Mouse (Mus musculus) CH12.LX (cell line): ENCODE data around the gene Onecut3. TPM values are rescaled to one million over a fixed set of nuclear protein-coding genes. Genes with fewer than 3 reads are reported as not detected.

ENCODE experiments used
- DNase-seq: peaks from one replicate; pipeline ENCODE4 v3.0.0-alpha.2; 2013; ENCODE audit errors: extremely low read depth
- H3K27ac ChIP-seq: 2 replicates; pipeline ENCODE4 v1.5.1; 2012; ENCODE audit warnings: low read depth, mild to moderate bottlenecking, control low read depth, moderate library complexity; ENCODE audit not compliant: insufficient read depth
- H3K27me3 ChIP-seq: replicated peaks from 2 replicates; pipeline ENCODE3; 2012; ENCODE audit warnings: inconsistent platforms
- H3K36me3 ChIP-seq, 2 experiments: replicated peaks in 1 of 2; 2 replicates each; pipeline versions ENCODE3 to v1.6.1; 2012; ENCODE audit warnings: inconsistent platforms in 1 of 2, low read length in 1 of 2, mild to moderate bottlenecking in 1 of 2, mixed read lengths in 1 of 2, moderate library complexity in 1 of 2; ENCODE audit not compliant: control insufficient read depth in 1 of 2, insufficient read depth in 1 of 2
- H3K4me1 ChIP-seq, 2 experiments: 2 replicates each; pipeline ENCODE4 v1.6.1; 2012; ENCODE audit warnings: inconsistent platforms in 1 of 2, moderate library complexity in 1 of 2; ENCODE audit not compliant: insufficient read depth in 2 of 2, control insufficient read depth in 1 of 2
- H3K4me2 ChIP-seq: 2 replicates; pipeline ENCODE4 v1.6.1; 2012; ENCODE audit warnings: low read depth, mild to moderate bottlenecking, control low read depth; ENCODE audit not compliant: poor library complexity, insufficient read depth, severe bottlenecking
- H3K4me3 ChIP-seq, 3 experiments: fragments of 150-350 bp in 1 of 3; sonication (generic) in 1 of 3; replicated peaks in 1 of 3; 2 replicates each; pipeline versions ENCODE3 to v1.5.1; 2011 to 2012; ENCODE audit warnings: low read depth in 2 of 3, low read length in 2 of 3, mild to moderate bottlenecking in 2 of 3, moderate library complexity in 2 of 3, control low read depth in 1 of 3, improper control_type of control experiment in 1 of 3, inconsistent platforms in 1 of 3, mixed read lengths in 1 of 3; ENCODE audit not compliant: poor library complexity in 1 of 3
- H3K79me2 ChIP-seq: replicated peaks from 2 replicates; pipeline ENCODE4 v1.6.1; 2012; ENCODE audit warnings: mild to moderate bottlenecking, moderate library complexity; ENCODE audit not compliant: control insufficient read depth, poor library complexity, insufficient read depth, severe bottlenecking; ENCODE audit errors: extremely low read depth
- H3K9ac ChIP-seq: 2 replicates; pipeline ENCODE4 v1.6.1; 2012; ENCODE audit warnings: low read depth, mild to moderate bottlenecking, control low read depth, moderate library complexity; ENCODE audit not compliant: insufficient read depth
- H3K9me3 ChIP-seq: replicated peaks from 2 replicates; pipeline ENCODE3; 2012; ENCODE audit warnings: low read length, inconsistent platforms, mixed read lengths
- CHD2 ChIP-seq: IDR thresholded peaks from 2 replicates; pipeline ENCODE4 v1.6.1; 2011; ENCODE audit warnings: low read length, improper control_type of control experiment
- E2F4 ChIP-seq: IDR thresholded peaks from 2 replicates; pipeline ENCODE4 v1.6.1; 2011; ENCODE audit warnings: low read depth, low read length, improper control_type of control experiment; ENCODE audit not compliant: insufficient replicate concordance
- EP300 ChIP-seq: IDR thresholded peaks from 2 replicates; pipeline ENCODE4 v1.6.1; 2011; ENCODE audit warnings: low read length, improper control_type of control experiment
- ETS1 ChIP-seq: conservative IDR thresholded peaks from 2 replicates; pipeline ENCODE4 v1.6.1; 2012; ENCODE audit warnings: low read depth, mild to moderate bottlenecking, inconsistent platforms, low read length, improper control_type of control experiment, moderate library complexity
- GABPA ChIP-seq: IDR thresholded peaks from 2 replicates; pipeline ENCODE4 v1.6.1; 2012; ENCODE audit warnings: low read depth, low read length, improper control_type of control experiment, inconsistent platforms; ENCODE audit not compliant: insufficient replicate concordance
- JUN ChIP-seq: IDR thresholded peaks from 2 replicates; pipeline ENCODE4 v1.6.1; 2011; ENCODE audit warnings: low read depth, mild to moderate bottlenecking, low read length, improper control_type of control experiment, moderate library complexity; ENCODE audit not compliant: insufficient read depth
- JUND ChIP-seq: conservative IDR thresholded peaks from 2 replicates; pipeline ENCODE4 v1.6.1; 2011; ENCODE audit warnings: low read depth, low read length, improper control_type of control experiment
- KAT2A ChIP-seq: IDR thresholded peaks from 2 replicates; pipeline ENCODE4 v1.6.1; 2012; ENCODE audit warnings: low read length, improper control_type of control experiment, inconsistent platforms; ENCODE audit not compliant: insufficient replicate concordance
- MAFK ChIP-seq: IDR thresholded peaks from 2 replicates; pipeline ENCODE4 v1.6.1; 2011; ENCODE audit warnings: low read length, improper control_type of control experiment; ENCODE audit not compliant: insufficient replicate concordance
- MAX ChIP-seq: IDR thresholded peaks from 2 replicates; pipeline ENCODE4 v1.6.1; 2011; ENCODE audit warnings: low read length, improper control_type of control experiment
- MAZ ChIP-seq: IDR thresholded peaks from 2 replicates; pipeline ENCODE4 v1.6.1; 2012; ENCODE audit warnings: low read depth, mild to moderate bottlenecking, inconsistent platforms, low read length, improper control_type of control experiment, moderate library complexity
- MEF2A ChIP-seq: IDR thresholded peaks from 2 replicates; pipeline ENCODE4 v1.6.1; 2014; ENCODE audit warnings: low read depth, mild to moderate bottlenecking, inconsistent platforms, low read length, improper control_type of control experiment, borderline replicate concordance
- MXI1 ChIP-seq: IDR thresholded peaks from 2 replicates; pipeline ENCODE4 v1.6.1; 2011; ENCODE audit warnings: mild to moderate bottlenecking, low read depth, low read length, improper control_type of control experiment
- MYC ChIP-seq: IDR thresholded peaks from 2 replicates; pipeline ENCODE4 v1.6.1; 2011; ENCODE audit warnings: low read depth, mild to moderate bottlenecking, improper control_type of control experiment, low read length
- NELFE ChIP-seq: IDR thresholded peaks from 2 replicates; pipeline ENCODE4 v1.6.1; 2011; ENCODE audit warnings: low read depth, low read length, improper control_type of control experiment
- NRF1 ChIP-seq: IDR thresholded peaks from 2 replicates; pipeline ENCODE4 v1.6.1; 2014; ENCODE audit warnings: low read depth, mild to moderate bottlenecking, inconsistent platforms, low read length, improper control_type of control experiment, moderate library complexity
- PAX5 ChIP-seq: IDR thresholded peaks from 2 replicates; pipeline ENCODE4 v1.6.1; 2012; ENCODE audit warnings: low read length, inconsistent platforms, mixed read lengths
- POLR2A ChIP-seq: IDR thresholded peaks from 2 replicates; pipeline ENCODE4 v1.6.1; 2011; ENCODE audit warnings: low read depth, mild to moderate bottlenecking, improper control_type of control experiment, low read length
- POLR2AphosphoS2 ChIP-seq: IDR thresholded peaks from 2 replicates; pipeline ENCODE4 v1.6.1; 2011; ENCODE audit warnings: low read depth, low read length, improper control_type of control experiment
- RAD21 ChIP-seq: IDR thresholded peaks from 2 replicates; pipeline ENCODE4 v1.6.1; 2011; ENCODE audit warnings: low read depth, mild to moderate bottlenecking, low read length, improper control_type of control experiment, moderate library complexity
- RCOR1 ChIP-seq: conservative IDR thresholded peaks from 2 replicates; pipeline ENCODE4 v1.6.1; 2012; ENCODE audit warnings: low read depth, mild to moderate bottlenecking, inconsistent platforms, low read length, improper control_type of control experiment
- SIN3A ChIP-seq: IDR thresholded peaks from 2 replicates; pipeline ENCODE4 v1.6.1; 2012; ENCODE audit warnings: low read length, improper control_type of control experiment, inconsistent platforms
- SMC3 ChIP-seq: IDR thresholded peaks from 2 replicates; pipeline ENCODE4 v1.6.1; 2011; ENCODE audit warnings: low read depth, low read length, improper control_type of control experiment
- TBP ChIP-seq: conservative IDR thresholded peaks from 2 replicates; pipeline ENCODE4 v1.6.1; 2011; ENCODE audit warnings: low read depth, low read length, improper control_type of control experiment
- TCF12 ChIP-seq: IDR thresholded peaks from 2 replicates; pipeline ENCODE4 v1.6.1; 2014; ENCODE audit warnings: low read depth, mild to moderate bottlenecking, inconsistent platforms, low read length, improper control_type of control experiment
- UBTF ChIP-seq: IDR thresholded peaks from 2 replicates; pipeline ENCODE4 v1.6.1; 2012; ENCODE audit warnings: low read depth, mild to moderate bottlenecking, inconsistent platforms, low read length, improper control_type of control experiment, moderate library complexity
- USF1 ChIP-seq: IDR thresholded peaks from 2 replicates; pipeline ENCODE4 v1.6.1; 2014; ENCODE audit warnings: low read depth, mild to moderate bottlenecking, inconsistent platforms, low read length, improper control_type of control experiment
- USF2 ChIP-seq: conservative IDR thresholded peaks from 2 replicates; pipeline ENCODE4 v1.6.1; 2011; ENCODE audit warnings: low read depth, low read length, improper control_type of control experiment
- ZC3H11A ChIP-seq: IDR thresholded peaks from 2 replicates; pipeline ENCODE4 v1.6.1; 2012; ENCODE audit warnings: low read depth, mild to moderate bottlenecking, inconsistent platforms, low read length, improper control_type of control experiment
- ZKSCAN1 ChIP-seq: IDR thresholded peaks from 2 replicates; pipeline ENCODE4 v1.6.1; 2012; ENCODE audit warnings: low read depth, inconsistent platforms, low read length, improper control_type of control experiment, borderline replicate concordance
- ZNF384 ChIP-seq: IDR thresholded peaks from 2 replicates; pipeline ENCODE4 v1.6.1; 2012; ENCODE audit warnings: low read depth, low read length, improper control_type of control experiment, inconsistent platforms
- dilution Hi-C: fragments of 300-500 bp; cut with MboI; formaldehyde crosslinking; loops from 2 replicates; pipeline ENCODE4 v1.14.3; 2020; ENCODE audit warnings: low sequenced_read_pairs; ENCODE audit not compliant: extremely low pct_unique_long_range_greater_than_20kb, extremely low pct_ligation_motif_present
- in situ Hi-C: fragments of 300-500 bp; cut with MboI; formaldehyde crosslinking; loops from 3 replicates; pipeline ENCODE4 v1.14.3; 2019; ENCODE audit warnings: low sequenced_read_pairs, low pct_ligation_motif_present, low pct_unique_long_range_greater_than_20kb, mixed read lengths
- polyA plus RNA-seq: library from polyadenylated mRNA; unstranded; fragments of >175 nt; gene quantifications from 2 replicates; pipeline ENCODE4 v1.2.1, GENCODE M21; 2012; ENCODE audit warnings: low read depth; ENCODE audit not compliant: insufficient read length
- total RNA-seq, 2 experiments: library from RNA; depleted of rRNA; stranded (reverse); fragments of 300-350 nt in 1 of 2; fragments of >200 nt in 1 of 2; gene quantifications; 2 replicates each; pipeline ENCODE4 v1.2.3; 2012 to 2014

Gene Onecut3
- total and polyA plus RNA-seq, 3 experiments, result not detected

GRCm38 (mm10) chr10:80561116-80561944 is 66.7 kb downstream of the Onecut3 start, which contains the start of gene Rexo1 (continued):
- TF ChIP-seq MAFK, result no peak
- TF ChIP-seq JUND, result no peak
- peak; percentile 65 for TF ChIP-seq SMC3
- no peak for TF ChIP-seq RCOR1
- TF ChIP-seq SIN3A, result peak; percentile 91
- no peak for TF ChIP-seq EP300
- TF ChIP-seq ZC3H11A, result no peak
- TF ChIP-seq MAX, result peak; percentile 100
- 0 out of 2 replicates have a peak, but pooled peaks have one; percentile 46 for TF ChIP-seq TBP
- TF ChIP-seq PAX5, result no peak
- no peak for TF ChIP-seq JUN
- TF ChIP-seq POLR2A, result peak; percentile 79
- no peak for TF ChIP-seq USF2
- no peak for TF ChIP-seq MXI1
- no peak for TF ChIP-seq USF1
- no peak for TF ChIP-seq UBTF

GRCm38 (mm10) chr10:80566375-80567092 is 71.9 kb downstream of the Onecut3 start:
- Histone ChIP-seq H3K4me1 (peaks cover 10 to 39% of the 10 kb centered on the region in 2 experiments), H3K27ac (no peak overlapping the region), H3K4me3 (no peak overlapping the region), H3K36me3 (peaks cover 16 to 52% of the 10 kb centered on the region in 2 experiments), H3K4me2 (no peak overlapping the region), H3K27me3 (no peaks in the 10 kb centered on the region), H3K9me3 (no peaks in the 10 kb centered on the region), H3K9ac (no peak overlapping the region), H3K79me2 (peaks cover 21% of the 10 kb centered on the region)
- peak; percentile 79 for DNase-seq
- in situ Hi-C loops, result no loop called here
- dilution Hi-C loops, result no loop called here
- TF ChIP-seq E2F4 (no peak), NRF1 (0 out of 2 replicates have a peak, but pooled peaks have one; percentile 46), TBP (no peak), GABPA (no peak), ZKSCAN1 (no peak), JUN (no peak), ZC3H11A (no peak), RAD21 (peak; percentile 74), KAT2A (no peak), POLR2AphosphoS2 (peak; percentile 85), ETS1 (no peak), PAX5 (no peak), JUND (no peak), TCF12 (0 out of 2 replicates have a peak, but pooled peaks have one; percentile 25), RCOR1 (no peak), CHD2 (peak; percentile 83), USF1 (no peak), POLR2A (peak; percentile 27; the same call in 1 of the 2 replicates), MYC (no peak), EP300 (no peak), MAZ (peak; percentile 56; the same call in 1 of the 2 replicates), MEF2A (peak; percentile 40; the same call in 1 of the 2 replicates), UBTF (no peak), ZNF384 (no peak), NELFE (0 out of 2 replicates have a peak, but pooled peaks have one; percentile 10), MXI1 (no peak), USF2 (no peak), MAX (no peak)
